Mouse (Mus musculus) MN1 (cell line): Measurements from ENCODE around the gene Rgs13.

Source experiments
- DNase-seq: peaks from one replicate; pipeline ENCODE4 v3.0.0-alpha.2; 2016; ENCODE audit warnings: low spot score

The Rgs13 gene

GRCm38 (mm10) chr1:144177166-144177565, at the start of gene Rgs13:
Gene Rgs13, minus strand, starts transcription at chr1:144177372.
- DNase-seq = no peak

- no peak for DNase-seq
Measured at GRCm38 (mm10) chr1:144215230-144215629, 38.1 kb upstream of the Rgs13 start.

GRCm38 (mm10) chr1:144210912-144211311, 33.7 kb upstream of the Rgs13 start:
- no peak for DNase-seq

GRCm38 (mm10) chr1:144206281-144207061, 29.3 kb upstream of the Rgs13 start:
- no peak for DNase-seq

- DNase-seq = no peak
Measured at GRCm38 (mm10) chr1:144204766-144205165, 27.6 kb upstream of the Rgs13 start.

GRCm38 (mm10) chr1:144202939-144203338, 25.8 kb upstream of the Rgs13 start:
- DNase-seq = no peak

- no peak for DNase-seq
Measured at GRCm38 (mm10) chr1:144200496-144200895, 23.3 kb upstream of the Rgs13 start.

GRCm38 (mm10) chr1:144199538-144199937, 22.4 kb upstream of the Rgs13 start:
- DNase-seq = no peak

GRCm38 (mm10) chr1:144197684-144198083, 20.5 kb upstream of the Rgs13 start:
- DNase-seq = peak; percentile 38

GRCm38 (mm10) chr1:144186655-144187396, 9.7 kb upstream of the Rgs13 start:
- DNase-seq = no peak

- DNase-seq = no peak
Measured at GRCm38 (mm10) chr1:144184955-144185715, 8.0 kb upstream of the Rgs13 start.

GRCm38 (mm10) chr1:144183622-144184021, 6.5 kb upstream of the Rgs13 start:
- no peak for DNase-seq

GRCm38 (mm10) chr1:144179559-144179958, 2.4 kb upstream of the Rgs13 start:
- no peak for DNase-seq

- no peak for DNase-seq
Measured at GRCm38 (mm10) chr1:144178281-144178957, 1.2 kb upstream of the Rgs13 start.

GRCm38 (mm10) chr1:144177620-144178019, 448 bp upstream of the Rgs13 start:
- no peak for DNase-seq

- no peak for DNase-seq
Measured at GRCm38 (mm10) chr1:144174760-144175159, 2.4 kb downstream of the Rgs13 start.

- no peak for DNase-seq
Measured at GRCm38 (mm10) chr1:144173568-144174036, 3.6 kb downstream of the Rgs13 start.

- DNase-seq = no peak
Measured at GRCm38 (mm10) chr1:144168921-144169320, 8.3 kb downstream of the Rgs13 start.

GRCm38 (mm10) chr1:144167761-144168160, 9.4 kb downstream of the Rgs13 start:
- DNase-seq = no peak

- DNase-seq = no peak
Measured at GRCm38 (mm10) chr1:144166897-144167296, 10.3 kb downstream of the Rgs13 start.

GRCm38 (mm10) chr1:144166275-144166674, 10.9 kb downstream of the Rgs13 start:
- DNase-seq = no peak

GRCm38 (mm10) chr1:144152526-144152925, 24.6 kb downstream of the Rgs13 start:
- DNase-seq = no peak
